Mouse (Mus musculus) heart, embryonic 11.5 days (tissue): ENCODE measurements at regions not wholly inside any gene's neighbourhood (a gene's known extent, or its start where the extent isn't known, plus 50 kb on each side); places are given as distances from the start of the nearest gene placed in this dataset.

Source experiments
- ATAC-seq: fragments of 200-750 bp; cut with Nextera tagmentation; replicated peaks from 2 replicates; pipeline ENCODE4 v1.8.0; 2017; ENCODE audit warnings: moderate library complexity; ENCODE audit not compliant: insufficient number of reproducible peaks, low FRiP score, low TSS enrichment
- H3K27ac ChIP-seq: fragments of 300-500 bp; sonication (generic); 2 replicates; pipeline ENCODE4 v1.5.1; 2014; ENCODE audit warnings: mild to moderate bottlenecking, low read depth, low read length
- H3K27me3 ChIP-seq: fragments of 300-500 bp; sonication (generic); 2 replicates; pipeline ENCODE4 v1.6.1; 2014; ENCODE audit warnings: mild to moderate bottlenecking, low read length, mixed read lengths; ENCODE audit not compliant: control insufficient read depth, insufficient read depth
- H3K36me3 ChIP-seq: fragments of 300-500 bp; sonication (generic); 2 replicates; pipeline ENCODE4 v1.6.1; 2014; ENCODE audit warnings: mild to moderate bottlenecking, low read length, moderate library complexity, mixed read lengths; ENCODE audit not compliant: control insufficient read depth, insufficient read depth
- H3K4me1 ChIP-seq: fragments of 300-500 bp; sonication (generic); 2 replicates; pipeline ENCODE4 v1.6.1; 2014; ENCODE audit warnings: low read length; ENCODE audit not compliant: control insufficient read depth, insufficient read depth
- H3K4me2 ChIP-seq: fragments of 300-500 bp; sonication (generic); 2 replicates; pipeline ENCODE4 v1.6.1; 2014; ENCODE audit warnings: mild to moderate bottlenecking, moderate library complexity
- H3K4me3 ChIP-seq: fragments of 300-500 bp; sonication (generic); 2 replicates; pipeline ENCODE4 v1.5.1; 2014; ENCODE audit warnings: low read depth, low read length
- H3K9ac ChIP-seq: fragments of 300-500 bp; sonication (generic); 2 replicates; pipeline ENCODE4 v1.6.1; 2014; ENCODE audit warnings: mild to moderate bottlenecking, low read depth, low read length, moderate library complexity
- H3K9me3 ChIP-seq: fragments of 300-500 bp; sonication (generic); replicated peaks from 2 replicates; pipeline ENCODE4 v1.6.1; 2016; ENCODE audit warnings: low read length; ENCODE audit not compliant: control insufficient read depth
- WGBS: fragments of 180-500 bp; shearing (Covaris S2); extraction: QIAGEN DNeasy Blood & Tissue Kit; methylation state at CpG from one replicate; pipeline ENCODE4 v1.1.7; 2014; ENCODE audit not compliant: insufficient replicate concordance; 5-methylcytosine and 5-hydroxymethylcytosine counted together

- 89% methylated on average over 10 of the region's 10 CpGs for WGBS
- no peak overlapping the region for H3K4me3 ChIP-seq
- H3K36me3 ChIP-seq, result no peaks in the 10 kb centered on the region
- H3K9ac ChIP-seq, result no peak overlapping the region
- H3K9me3 ChIP-seq, result no peaks in the 10 kb centered on the region
- H3K27me3 ChIP-seq, result no peaks in the 10 kb centered on the region
- H3K4me2 ChIP-seq, result no peak overlapping the region
- H3K27ac ChIP-seq, result no peak overlapping the region
- no peak for ATAC-seq
- H3K4me1 ChIP-seq, result no peaks in the 10 kb centered on the region
Measured at GRCm38 (mm10) chr9:91798171-91798836, 394.4 kb upstream of the Plscr5 start.

GRCm38 (mm10) chr9:91796976-91797375, 395.8 kb upstream of the Plscr5 start:
- Histone ChIP-seq H3K27ac (no peak overlapping the region), H3K4me2 (no peak overlapping the region), H3K27me3 (no peaks in the 10 kb centered on the region), H3K36me3 (no peaks in the 10 kb centered on the region), H3K4me1 (no peaks in the 10 kb centered on the region), H3K9ac (no peak overlapping the region), H3K4me3 (no peak overlapping the region), H3K9me3 (no peaks in the 10 kb centered on the region)
- ATAC-seq, result no peak
- WGBS, result 71% methylated on average over 4 of the region's 4 CpGs

- H3K4me2 ChIP-seq, result no peak overlapping the region
- H3K4me3 ChIP-seq, result no peak overlapping the region
- no peaks in the 10 kb centered on the region for H3K27me3 ChIP-seq
- 50% methylated on average over 1 of the region's 1 CpGs for WGBS
- no peaks in the 10 kb centered on the region for H3K36me3 ChIP-seq
- no peak overlapping the region for H3K27ac ChIP-seq
- H3K4me1 ChIP-seq, result no peaks in the 10 kb centered on the region
- ATAC-seq, result no peak
- H3K9ac ChIP-seq, result no peak overlapping the region
- H3K9me3 ChIP-seq, result no peaks in the 10 kb centered on the region
Measured at GRCm38 (mm10) chr9:91752935-91753334, 387.3 kb upstream of the Zic1 start.

GRCm38 (mm10) chr9:91711106-91711505, 345.5 kb upstream of the Zic1 start:
- Histone ChIP-seq H3K27ac (no peak overlapping the region), H3K4me1 (no peaks in the 10 kb centered on the region), H3K9me3 (no peaks in the 10 kb centered on the region), H3K36me3 (no peaks in the 10 kb centered on the region), H3K4me3 (no peak overlapping the region), H3K27me3 (no peaks in the 10 kb centered on the region), H3K9ac (no peak overlapping the region), H3K4me2 (no peak overlapping the region)
- WGBS, result 71% methylated on average over 5 of the region's 5 CpGs
- ATAC-seq, result no peak

GRCm38 (mm10) chr9:91680859-91681258, 315.2 kb upstream of the Zic1 start:
- no peak overlapping the region for H3K27ac ChIP-seq
- no peaks in the 10 kb centered on the region for H3K9me3 ChIP-seq
- 73% methylated on average over 6 of the region's 6 CpGs for WGBS
- no peaks in the 10 kb centered on the region for H3K36me3 ChIP-seq
- no peaks in the 10 kb centered on the region for H3K4me1 ChIP-seq
- no peak for ATAC-seq
- H3K4me2 ChIP-seq, result no peak overlapping the region
- no peak overlapping the region for H3K9ac ChIP-seq
- H3K4me3 ChIP-seq, result no peak overlapping the region
- H3K27me3 ChIP-seq, result no peaks in the 10 kb centered on the region

GRCm38 (mm10) chr9:91666667-91667066, 301.1 kb upstream of the Zic1 start:
- no peak overlapping the region for H3K4me2 ChIP-seq
- 65% methylated on average over 1 of the region's 1 CpGs for WGBS
- ATAC-seq, result no peak
- H3K36me3 ChIP-seq, result no peaks in the 10 kb centered on the region
- H3K27ac ChIP-seq, result no peak overlapping the region
- no peaks in the 10 kb centered on the region for H3K9me3 ChIP-seq
- no peaks in the 10 kb centered on the region for H3K4me1 ChIP-seq
- no peaks in the 10 kb centered on the region for H3K27me3 ChIP-seq
- no peak overlapping the region for H3K9ac ChIP-seq
- H3K4me3 ChIP-seq, result no peak overlapping the region

- H3K9me3 ChIP-seq, result no peaks in the 10 kb centered on the region
- no peak overlapping the region for H3K4me3 ChIP-seq
- H3K4me2 ChIP-seq, result no peak overlapping the region
- H3K36me3 ChIP-seq, result no peaks in the 10 kb centered on the region
- H3K27me3 ChIP-seq, result no peaks in the 10 kb centered on the region
- H3K9ac ChIP-seq, result no peak overlapping the region
- 51% methylated on average over 2 of the region's 2 CpGs for WGBS
- ATAC-seq, result no peak
- H3K4me1 ChIP-seq, result no peaks in the 10 kb centered on the region
- H3K27ac ChIP-seq, result no peak overlapping the region
Measured at GRCm38 (mm10) chr9:91660089-91660488, 294.5 kb upstream of the Zic1 start.

GRCm38 (mm10) chr9:91654071-91654470, 288.5 kb upstream of the Zic1 start:
- no peak for ATAC-seq
- H3K9me3 ChIP-seq, result no peaks in the 10 kb centered on the region
- H3K4me3 ChIP-seq, result no peak overlapping the region
- H3K4me2 ChIP-seq, result no peak overlapping the region
- no peaks in the 10 kb centered on the region for H3K36me3 ChIP-seq
- WGBS, result 40% methylated on average over 4 of the region's 4 CpGs
- H3K4me1 ChIP-seq, result no peaks in the 10 kb centered on the region
- no peak overlapping the region for H3K27ac ChIP-seq
- no peaks in the 10 kb centered on the region for H3K27me3 ChIP-seq
- no peak overlapping the region for H3K9ac ChIP-seq

- H3K27me3 ChIP-seq, result no peaks in the 10 kb centered on the region
- no peak overlapping the region for H3K9ac ChIP-seq
- no peak for ATAC-seq
- no peaks in the 10 kb centered on the region for H3K4me1 ChIP-seq
- no peaks in the 10 kb centered on the region for H3K9me3 ChIP-seq
- H3K4me2 ChIP-seq, result no peak overlapping the region
- no peak overlapping the region for H3K4me3 ChIP-seq
- no peak overlapping the region for H3K27ac ChIP-seq
- 72% methylated on average over 8 of the region's 8 CpGs for WGBS
- no peaks in the 10 kb centered on the region for H3K36me3 ChIP-seq
Measured at GRCm38 (mm10) chr9:91652384-91653100, 286.9 kb upstream of the Zic1 start.
